Mouse (Mus musculus) heart, adult 2 months (tissue): ENCODE data around the gene Fxr2.

ENCODE experiments used
- CTCF ChIP-seq: fragments of 200-600 bp; IDR thresholded peaks from 2 replicates; pipeline ENCODE4 v1.8.1; 2022; ENCODE audit warnings: antibody characterized with exemption, mild to moderate bottlenecking, moderate library complexity
- EP300 ChIP-seq: fragments of 200-500 bp; IDR thresholded peaks from 2 replicates; pipeline ENCODE4 v1.6.1; 2011; ENCODE audit warnings: low read depth, low read length, control low read depth; ENCODE audit not compliant: insufficient read depth
- POLR2A ChIP-seq: fragments of 200-500 bp; IDR thresholded peaks from 2 replicates; pipeline ENCODE4 v1.6.1; 2011; ENCODE audit warnings: mild to moderate bottlenecking, low read depth, low read length, control low read depth; ENCODE audit not compliant: insufficient read depth

- TF ChIP-seq POLR2A (no peak), CTCF (no peak), EP300 (no peak)
Measured at GRCm38 (mm10) chr11:69645860-69646259, 13.1 kb downstream of the Fxr2 start.
